Mouse (Mus musculus) skeletal muscle tissue, adult 2 months (tissue): ENCODE measurements at regions not wholly inside any gene's neighbourhood (a gene's known extent, or its start where the extent isn't known, plus 50 kb on each side); places are given as distances from the start of the nearest gene placed in this dataset.

Experiments used
- DNase-seq: peaks from one replicate; pipeline ENCODE4 v3.0.0-alpha.2; 2012; ENCODE audit warnings: low read depth, low spot score

DNA sequence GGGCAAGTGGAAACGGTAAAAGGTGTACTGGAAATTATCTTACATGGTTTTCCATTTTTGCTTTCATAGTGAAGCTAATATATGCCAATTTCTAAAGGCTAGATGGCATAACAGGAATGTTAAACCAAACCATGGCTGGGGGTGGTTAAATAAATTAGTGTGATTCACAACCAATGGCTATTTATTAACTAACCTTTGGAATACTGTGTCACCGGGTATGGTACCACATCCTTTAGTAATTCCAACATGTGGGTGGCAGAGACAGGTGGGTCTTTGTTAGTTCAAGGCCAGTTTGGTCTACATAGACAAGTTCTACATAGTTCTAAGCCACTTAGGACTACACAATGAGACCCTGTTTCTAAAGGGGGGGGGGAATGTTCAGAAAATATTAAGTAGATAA is 179.8 kb upstream of the Plxnc1 start:
- DNase-seq = no peak

DNA sequence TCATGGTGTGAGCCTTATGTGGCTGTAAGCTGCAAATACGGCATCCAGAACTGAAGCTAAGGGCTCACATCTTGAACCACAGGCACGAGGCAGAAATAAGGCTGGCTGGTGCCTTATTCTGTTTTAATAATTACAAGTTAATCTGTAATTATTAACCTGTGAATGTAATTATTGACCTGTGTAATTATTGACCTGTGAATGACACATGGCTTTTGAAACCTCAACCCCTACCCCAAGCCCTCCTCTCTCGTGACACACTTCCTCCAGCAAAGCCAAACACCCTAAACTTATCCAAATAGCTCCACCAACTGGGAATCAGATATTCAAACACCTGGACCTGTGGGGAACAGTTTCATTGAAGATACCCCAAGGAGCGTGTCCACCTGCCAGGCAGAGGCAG is 175.4 kb upstream of the Plxnc1 start:
- no peak for DNase-seq

DNA sequence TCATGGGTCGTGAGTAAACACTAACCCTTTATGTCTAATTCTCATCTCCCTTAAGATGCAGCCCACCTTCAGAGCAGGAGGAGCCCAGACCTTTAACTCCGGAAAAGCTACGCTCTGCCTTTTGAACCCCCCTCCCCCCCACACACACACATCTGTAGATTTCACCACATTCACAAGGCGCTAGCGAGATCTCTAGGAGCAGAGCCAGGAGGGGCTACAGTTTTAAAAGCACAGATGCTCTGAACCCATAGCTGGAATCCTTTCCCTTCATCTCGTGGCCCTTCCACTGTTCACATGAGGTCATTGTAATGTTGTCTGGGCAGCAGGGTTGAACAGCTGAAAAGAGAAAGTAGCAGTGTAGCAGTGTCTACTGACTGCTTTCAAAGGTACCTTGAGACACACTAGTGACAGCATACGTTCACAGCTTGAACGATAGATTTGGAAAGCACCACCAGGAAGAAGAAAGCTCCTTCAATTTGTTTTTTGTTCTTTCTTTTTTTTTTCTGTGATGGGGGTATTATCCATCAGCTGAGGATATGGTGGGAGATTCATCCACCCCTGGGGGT is 174.2 kb upstream of the Plxnc1 start:
- DNase-seq = no peak

DNA sequence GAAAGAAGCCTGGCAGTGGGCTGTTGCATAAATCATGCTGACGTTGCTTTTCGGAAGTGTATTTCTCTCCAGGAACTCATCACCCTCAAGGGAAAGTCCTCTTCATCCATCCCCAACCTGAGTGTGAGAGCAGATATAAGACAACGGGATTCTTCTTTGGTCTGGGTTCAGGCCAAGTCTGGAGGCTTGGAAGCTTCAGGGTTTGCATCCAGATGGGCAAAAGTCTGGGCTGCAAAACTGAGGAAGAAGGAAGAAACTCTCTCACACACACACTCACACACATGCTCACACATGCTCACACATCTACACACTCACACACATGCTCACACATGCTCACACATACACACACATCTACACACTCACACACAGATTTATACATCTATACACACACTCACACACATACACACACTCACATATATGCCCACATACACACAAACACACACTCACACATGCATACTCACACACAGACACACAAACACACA is 173.1 kb upstream of the Plxnc1 start:
- no peak for DNase-seq

DNA sequence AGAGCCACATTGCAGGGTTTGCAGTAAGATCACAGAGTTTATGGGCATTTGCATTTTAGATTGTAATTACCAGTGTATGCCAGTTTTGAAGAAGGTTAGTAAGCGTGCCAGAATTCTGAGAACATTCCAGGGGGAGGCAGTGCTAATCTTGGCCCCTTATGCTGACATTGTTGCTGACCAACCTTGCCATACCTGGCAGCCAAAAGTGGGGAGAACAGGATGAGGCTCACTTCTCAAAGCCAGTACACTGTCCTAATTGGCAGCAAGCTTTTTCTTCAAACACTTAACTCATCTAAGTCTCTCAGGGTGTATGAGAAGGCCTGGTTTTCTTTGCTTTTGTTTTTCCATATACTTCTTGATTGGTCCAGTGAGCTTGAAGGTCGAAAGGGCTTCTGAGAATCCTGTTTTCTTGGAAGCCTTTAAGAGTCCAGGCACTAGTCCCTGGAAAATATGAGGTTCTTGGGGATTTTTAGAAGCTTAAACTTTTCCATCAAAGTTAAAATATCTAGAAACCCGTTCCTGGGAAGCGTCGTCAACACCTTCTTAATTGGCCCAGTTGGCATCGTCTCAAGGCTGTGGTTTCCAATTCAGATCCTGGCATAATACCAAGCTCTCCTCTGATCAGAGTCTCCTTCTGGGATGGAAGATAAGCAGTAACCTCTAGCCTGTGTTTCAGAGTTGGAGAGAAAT is 172.6 kb upstream of the Plxnc1 start:
- DNase-seq = no peak

DNA sequence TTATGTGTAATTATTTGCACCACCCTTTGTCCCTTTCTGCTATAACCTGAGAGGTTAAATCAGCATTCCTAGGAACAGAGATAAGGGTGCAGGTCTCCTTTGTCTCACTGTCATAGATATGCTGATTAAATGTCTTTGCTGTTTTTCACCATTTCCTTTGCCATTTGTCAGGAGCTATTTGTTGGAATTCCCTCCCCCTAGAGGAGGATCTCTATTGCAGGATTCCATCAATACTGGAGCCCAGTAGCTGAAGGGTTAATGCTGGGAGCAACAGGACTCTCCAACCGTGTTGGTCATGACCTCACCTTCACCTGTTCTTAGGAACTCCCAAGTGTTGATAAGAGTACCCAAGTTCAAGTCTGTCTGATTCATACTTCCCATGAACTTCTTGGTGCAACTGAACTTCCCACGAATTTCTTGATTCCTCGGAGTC is 172.0 kb upstream of the Plxnc1 start:
- no peak for DNase-seq

DNA sequence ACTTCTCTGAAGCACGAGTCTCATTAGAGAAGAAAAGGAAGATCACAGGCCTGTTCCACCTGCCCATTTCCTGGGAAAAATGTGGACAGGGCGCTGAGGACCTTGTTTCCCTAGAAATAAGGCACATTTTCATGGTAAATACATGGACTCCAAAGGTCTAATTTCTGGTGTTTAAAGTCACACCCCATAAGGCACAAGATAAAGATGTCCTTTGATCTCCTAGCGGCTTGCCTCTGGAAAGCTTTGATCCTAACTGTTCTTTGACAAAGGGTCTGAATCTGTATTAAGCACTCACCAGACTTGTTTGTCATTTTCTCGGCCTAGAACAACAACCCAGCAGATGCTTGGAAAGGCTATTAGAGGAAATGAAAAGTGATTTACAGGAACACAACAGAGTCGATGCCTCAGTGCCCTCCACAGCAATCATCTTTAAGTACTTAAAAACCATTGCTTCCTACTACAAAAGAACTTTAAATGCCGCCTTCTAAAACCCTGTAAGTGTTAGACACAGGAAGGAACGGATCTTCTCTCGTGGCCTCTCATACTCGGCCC is 168.3 kb upstream of the Plxnc1 start:
- DNase-seq = no peak

DNA sequence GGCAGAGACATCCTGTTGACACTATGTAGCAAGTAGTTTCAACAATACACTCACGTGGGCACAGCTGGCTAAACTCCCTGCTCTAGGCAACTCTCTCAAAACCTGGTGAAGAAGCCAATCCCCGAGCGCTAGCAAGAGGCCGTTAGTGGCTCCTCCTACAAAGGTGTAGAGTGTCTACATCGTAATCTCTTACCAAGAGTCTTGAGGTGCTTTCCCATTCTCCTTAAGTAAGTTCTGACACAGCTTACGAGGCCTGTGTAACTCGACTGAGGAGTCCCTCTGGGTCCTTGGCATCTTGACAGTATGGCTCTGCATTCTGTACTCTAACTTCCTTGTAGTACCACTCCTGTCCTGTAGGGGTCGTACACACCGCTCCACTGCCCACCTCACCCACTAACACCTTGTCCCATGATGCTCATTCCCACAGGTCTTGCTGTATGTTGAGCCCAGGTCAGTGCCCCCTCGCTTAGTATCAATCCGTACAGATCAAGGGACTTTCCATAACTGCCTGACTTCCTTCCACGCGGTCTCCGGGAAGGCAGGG is 167.7 kb upstream of the Plxnc1 start:
- no peak for DNase-seq

DNA sequence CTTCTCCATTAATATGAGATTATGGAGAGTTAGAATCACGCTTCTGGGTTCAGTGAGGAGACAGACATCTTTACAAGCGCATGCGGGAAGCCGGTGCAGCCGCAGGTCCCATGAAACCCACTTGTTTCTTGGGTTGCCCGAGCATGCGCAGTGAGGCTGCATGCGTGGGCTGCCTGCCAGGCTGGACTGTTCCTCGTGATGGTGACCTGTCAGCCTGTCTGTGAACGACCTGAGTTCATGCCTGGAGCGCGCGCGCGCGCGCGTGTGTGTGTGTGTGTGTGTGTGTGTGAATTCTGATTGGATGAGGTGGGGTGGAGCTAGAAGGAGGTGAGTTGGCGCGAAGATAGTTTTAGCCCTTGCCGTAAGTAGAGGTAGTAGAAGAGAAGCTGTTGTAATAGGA is 166.2 kb upstream of the Plxnc1 start:
- no peak for DNase-seq

DNA sequence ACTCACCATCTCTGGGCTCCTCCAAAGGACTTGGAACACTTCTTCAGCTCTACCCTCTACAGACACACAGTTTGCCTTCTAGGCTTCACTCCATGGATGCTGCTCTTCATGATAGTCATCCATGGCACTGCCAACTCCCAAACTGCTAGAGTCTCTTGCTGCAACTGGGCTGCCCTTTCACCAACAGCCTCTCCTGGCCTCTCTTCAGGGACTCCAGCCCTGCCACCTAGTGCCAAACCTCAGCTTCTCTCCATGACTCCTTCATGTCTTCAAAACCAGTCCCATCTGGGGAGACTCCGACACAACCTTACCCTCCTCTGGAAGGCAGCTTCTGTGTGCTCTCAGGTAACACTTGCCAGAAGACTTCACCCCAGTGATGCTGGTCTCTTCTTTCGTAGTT is 164.9 kb upstream of the Plxnc1 start:
- no peak for DNase-seq

DNA sequence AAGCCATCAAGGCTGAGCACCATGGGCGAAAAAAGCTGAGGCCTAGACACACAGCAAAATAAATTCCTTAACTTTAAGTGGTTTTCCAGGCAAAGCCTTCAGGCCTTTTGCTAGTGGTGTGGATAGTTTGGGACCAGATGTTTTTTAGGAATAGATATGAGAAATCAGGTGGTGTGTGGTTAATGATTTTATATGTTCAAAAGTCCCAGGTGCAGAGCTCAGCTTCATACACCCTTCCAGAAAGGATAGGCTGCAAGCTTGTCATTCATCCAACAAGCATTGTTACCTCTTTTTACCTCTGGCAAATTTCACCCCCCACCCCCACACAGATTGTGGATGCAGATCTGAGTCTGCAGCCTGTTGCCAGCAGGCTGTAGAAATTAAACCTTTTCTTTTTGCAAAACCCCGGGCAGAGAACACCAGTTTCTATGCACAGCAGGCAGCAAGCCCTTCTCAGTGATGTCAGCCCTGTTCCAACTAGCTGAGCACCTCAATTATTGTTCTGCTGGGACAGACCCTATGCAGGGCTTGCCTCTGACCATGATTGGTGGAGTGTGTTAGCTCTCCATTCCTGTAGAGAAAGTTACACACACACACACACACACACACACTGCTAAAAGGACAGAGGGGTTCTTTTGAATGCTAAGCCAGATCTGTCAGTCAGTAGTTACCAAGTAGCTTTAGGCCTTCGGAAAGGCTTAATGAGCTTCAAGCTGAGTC is 163.1 kb upstream of the Plxnc1 start:
- DNase-seq = no peak

DNA sequence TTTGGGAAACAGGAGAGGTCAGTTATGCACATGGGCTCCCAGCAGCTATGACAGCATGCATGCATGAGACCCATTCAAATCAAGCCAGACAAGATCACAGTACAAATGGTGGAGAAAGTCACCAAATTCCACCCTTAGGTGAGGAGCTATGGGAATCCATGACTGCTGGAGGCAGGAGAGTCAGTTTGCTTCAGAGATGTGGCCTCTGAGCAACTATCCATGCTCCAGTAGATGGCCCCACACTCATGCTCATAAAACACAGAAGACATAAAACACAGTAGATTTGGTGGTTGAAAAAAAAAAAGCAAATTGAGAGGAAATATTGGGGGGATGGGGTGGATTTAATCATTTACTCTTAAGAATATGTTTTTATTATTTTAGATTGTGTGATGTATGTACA is 159.2 kb upstream of the Plxnc1 start:
- DNase-seq = no peak

DNA sequence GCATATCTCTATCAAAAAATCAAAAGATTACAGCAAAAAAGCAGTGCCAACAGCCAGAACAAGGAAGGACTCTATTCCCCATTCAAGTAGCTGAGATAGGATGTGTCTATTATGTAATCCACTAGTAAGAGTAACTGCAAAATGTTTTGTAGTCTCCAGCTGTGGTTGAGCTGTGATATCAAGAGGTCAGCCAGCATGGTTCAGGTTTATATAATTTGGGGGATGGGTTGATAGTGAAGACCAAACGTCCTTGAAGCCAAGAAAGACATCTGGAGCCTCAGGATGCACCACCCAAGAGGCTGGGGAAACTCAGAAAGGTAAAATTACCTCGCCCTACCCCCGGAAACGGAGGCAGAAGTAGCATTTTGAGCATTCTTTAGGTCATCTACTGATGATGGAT is 158.3 kb upstream of the Plxnc1 start:
- peak; percentile 38 for DNase-seq

DNA sequence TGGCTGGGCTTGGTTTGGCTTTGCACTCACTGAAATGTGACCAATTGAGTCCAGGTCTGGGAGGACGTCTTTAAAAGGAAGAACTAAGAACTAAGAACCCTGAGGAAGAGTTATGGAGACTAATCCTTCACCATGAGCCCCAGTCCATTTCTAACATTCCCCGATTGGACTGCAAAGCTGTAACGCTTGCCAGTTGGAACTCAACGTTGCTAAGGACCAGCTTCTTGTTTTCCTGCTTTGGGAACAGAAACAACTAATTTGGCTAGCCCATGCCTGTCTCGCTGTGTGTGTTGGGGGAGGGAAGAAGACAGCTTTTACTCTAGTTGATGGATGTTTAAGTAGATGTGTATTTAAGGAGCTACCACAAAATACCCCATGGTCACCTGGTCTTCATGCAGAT is 155.3 kb upstream of the Plxnc1 start:
- peak; percentile 34 for DNase-seq

DNA sequence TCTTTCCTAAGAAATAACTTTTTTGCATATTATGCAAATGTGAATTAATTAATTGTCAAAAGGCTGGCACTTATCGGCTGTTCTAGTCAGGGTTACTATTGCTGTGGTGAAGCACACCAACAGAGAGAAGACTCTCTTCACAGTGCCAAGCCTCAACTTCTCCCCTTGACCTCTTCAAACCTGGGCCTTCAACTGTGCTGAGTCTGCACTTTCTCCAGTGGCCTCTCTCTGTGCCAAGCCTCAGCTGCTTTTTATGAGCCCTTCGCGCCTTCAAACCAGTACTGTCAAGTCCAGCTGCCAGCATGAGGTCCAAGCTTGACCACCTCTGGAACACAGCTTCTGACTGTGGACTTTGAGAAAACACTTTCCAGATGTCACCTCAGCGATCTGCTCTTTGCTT is 151.2 kb upstream of the Plxnc1 start:
- no peak for DNase-seq

DNA sequence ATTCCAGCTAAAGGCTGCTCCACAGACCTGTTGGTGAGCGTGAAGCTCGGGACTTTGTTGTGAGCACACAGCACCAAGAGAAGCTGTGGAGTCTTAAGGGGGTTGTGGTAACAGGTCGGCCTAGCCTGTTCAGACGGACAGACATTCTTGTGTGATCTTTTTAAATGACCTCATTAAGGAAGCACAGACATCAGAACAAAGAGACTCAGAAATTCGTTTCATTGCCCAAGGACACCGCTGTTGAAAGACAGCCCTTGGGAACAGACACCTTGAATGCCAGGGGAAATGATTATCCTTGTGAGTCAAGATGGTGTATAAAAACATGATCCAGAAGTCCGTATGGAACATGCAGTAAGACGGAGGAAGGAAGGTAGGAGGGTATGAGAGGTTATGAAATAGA is 150.1 kb upstream of the Plxnc1 start:
- DNase-seq = no peak

DNA sequence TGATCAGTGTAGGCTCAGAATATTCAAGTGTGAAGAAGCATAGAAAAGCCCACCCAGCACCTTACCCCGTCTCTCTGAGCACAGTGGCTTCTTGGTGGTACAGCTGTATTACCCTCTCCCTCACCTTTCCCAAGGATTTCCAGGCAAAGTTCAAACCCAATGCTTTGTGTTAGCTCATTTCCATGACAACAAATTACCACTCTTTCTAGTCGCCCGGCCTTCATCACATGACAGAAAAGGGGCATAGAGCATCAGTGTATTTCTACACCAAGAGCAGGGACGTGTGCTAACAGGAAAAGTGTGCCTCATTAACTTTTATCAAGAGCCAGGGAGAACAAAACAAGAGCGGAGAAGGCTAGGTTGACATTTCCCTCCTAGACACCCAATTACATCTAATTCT is 148.6 kb upstream of the Plxnc1 start:
- DNase-seq = no peak

DNA sequence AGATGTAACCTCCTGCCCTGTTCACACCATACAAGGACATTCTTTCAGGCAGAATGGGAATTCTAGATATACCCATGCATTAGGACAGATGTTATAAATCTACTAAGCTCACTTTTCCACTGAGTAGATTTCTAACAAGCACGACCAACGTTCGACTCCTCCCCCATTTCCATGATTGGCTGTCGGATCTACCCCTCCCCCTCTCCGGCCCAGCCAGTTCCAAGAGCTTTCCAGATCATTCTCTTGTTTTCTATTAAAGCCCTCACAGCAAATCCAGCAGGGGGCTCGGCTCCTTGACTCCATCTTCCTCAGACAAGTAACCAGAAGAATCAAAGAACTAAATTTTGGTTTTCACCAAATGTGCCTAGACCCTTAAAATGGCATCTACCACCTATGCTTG is 146.5 kb upstream of the Plxnc1 start:
- no peak for DNase-seq

DNA sequence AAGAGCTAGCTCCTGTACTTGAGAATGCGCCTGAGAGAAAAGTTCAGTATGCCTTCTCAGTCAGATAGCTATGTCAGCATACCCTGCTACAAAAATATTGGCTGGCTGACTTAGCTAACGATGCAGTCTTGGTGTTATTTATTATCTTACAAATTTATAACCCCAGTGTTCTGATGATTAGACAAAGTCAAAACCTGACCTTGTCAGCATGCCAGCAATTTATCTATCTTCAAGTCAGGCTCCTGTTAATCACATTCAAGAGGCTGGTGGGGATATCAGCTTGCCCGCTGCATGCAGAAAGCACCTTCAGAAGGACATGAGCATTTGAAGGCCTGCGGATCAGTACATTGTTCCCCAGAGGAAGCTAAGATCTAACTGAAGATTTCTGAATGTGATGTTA is 146.0 kb upstream of the Plxnc1 start:
- DNase-seq = no peak

DNA sequence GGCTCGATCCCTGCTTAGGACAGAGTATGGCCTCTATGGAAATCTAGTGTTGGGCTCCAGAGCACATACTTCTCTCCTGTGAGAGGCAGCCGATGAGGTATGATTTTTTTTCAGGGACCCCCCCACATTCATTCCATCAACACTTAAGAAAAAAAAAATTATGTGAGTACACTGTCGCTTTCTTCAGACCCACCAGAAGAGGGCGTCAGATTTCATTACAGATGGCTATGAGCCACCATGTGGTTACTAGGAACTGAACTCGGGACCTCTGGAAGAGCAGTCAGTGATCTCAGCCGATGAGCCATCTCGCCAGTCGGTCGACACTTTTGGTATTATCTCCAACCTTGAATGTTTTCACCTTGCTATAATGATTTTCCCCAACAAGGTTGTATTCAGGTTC is 145.4 kb upstream of the Plxnc1 start:
- no peak for DNase-seq

DNA sequence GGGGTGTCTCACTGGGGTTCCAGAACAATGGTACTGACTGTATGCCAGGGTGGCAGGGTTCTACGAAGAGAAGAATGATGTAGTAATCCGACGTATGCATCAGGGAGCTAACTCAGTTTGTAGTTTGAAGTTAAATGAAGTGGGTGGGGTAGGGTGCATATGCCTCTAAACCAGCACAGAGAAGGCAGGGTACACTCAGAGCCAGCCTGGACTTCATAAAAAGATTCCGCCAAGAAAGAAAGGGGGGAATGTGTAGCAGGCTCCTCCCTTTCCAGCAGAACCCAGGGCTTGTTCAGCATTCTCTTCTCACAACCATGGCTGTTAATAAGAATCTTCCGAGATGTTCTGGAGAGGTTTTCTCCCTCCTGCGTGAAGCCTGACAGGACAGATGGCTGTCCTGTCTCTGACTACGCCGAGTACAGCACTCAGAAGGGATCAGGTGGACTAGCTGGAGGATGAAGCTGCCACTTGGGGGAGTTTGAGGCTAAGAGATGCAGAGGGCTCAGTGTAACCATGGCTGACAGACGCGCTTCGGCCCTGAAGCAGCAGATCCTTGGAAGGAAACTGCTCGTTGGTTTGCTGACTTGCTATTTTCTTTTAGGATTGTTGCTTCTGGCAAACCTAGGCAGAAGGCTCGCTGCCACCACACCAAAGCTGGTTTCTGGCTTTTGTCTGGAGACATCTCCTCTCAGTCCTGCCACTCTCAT is 143.4 kb upstream of the Plxnc1 start:
- peak; percentile 77 for DNase-seq

DNA sequence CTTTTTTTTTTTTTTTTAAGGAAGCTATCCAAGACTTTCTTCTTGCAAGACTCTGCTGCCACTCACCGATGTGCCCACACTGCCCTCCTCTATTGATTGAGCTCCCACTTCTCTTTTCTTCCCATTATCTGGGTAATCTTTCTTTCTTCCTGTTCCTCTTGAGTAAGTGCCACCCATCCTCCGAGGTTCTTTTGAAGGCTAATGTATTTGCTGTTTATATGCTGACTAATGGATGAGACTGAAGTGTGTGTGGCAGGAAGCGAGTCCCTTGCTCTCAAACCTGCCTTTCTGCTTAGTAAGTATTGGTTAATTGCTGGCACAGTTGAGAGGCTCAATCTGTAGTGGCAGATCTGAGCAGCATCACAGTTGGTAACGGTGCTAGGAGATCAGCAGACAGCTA is 142.1 kb upstream of the Plxnc1 start:
- no peak for DNase-seq
